Mouse (Mus musculus) heart, embryonic 16.5 days (tissue): Measurements from ENCODE around the gene Dcbld2. TPM values are rescaled to one million over a fixed set of nuclear protein-coding genes. Genes with fewer than 3 reads are reported as not detected.

Experiments used
- ATAC-seq: fragments of 200-750 bp; cut with Nextera tagmentation; replicated peaks from 2 replicates; pipeline ENCODE4 v1.8.0; 2017; ENCODE audit warnings: moderate number of reproducible peaks; ENCODE audit not compliant: insufficient read depth, low FRiP score; ENCODE audit errors: extremely low read depth
- H3K27ac ChIP-seq: fragments of 300-500 bp; sonication (generic); 2 replicates; pipeline ENCODE4 v1.5.1; 2014; ENCODE audit warnings: mild to moderate bottlenecking, low read length, control low read depth, moderate library complexity
- H3K27me3 ChIP-seq: fragments of 300-500 bp; sonication (generic); 2 replicates; pipeline ENCODE4 v1.6.1; 2014; ENCODE audit warnings: low read length, mixed read lengths; ENCODE audit not compliant: control insufficient read depth, insufficient read depth
- H3K36me3 ChIP-seq: fragments of 300-500 bp; sonication (generic); 2 replicates; pipeline ENCODE4 v1.6.1; 2014; ENCODE audit not compliant: control insufficient read depth, insufficient read depth
- H3K4me1 ChIP-seq: fragments of 300-500 bp; sonication (generic); 2 replicates; pipeline ENCODE4 v1.6.1; 2014; ENCODE audit warnings: low read length, mixed read lengths; ENCODE audit not compliant: control insufficient read depth, insufficient read depth
- H3K4me2 ChIP-seq: fragments of 300-500 bp; sonication (generic); 2 replicates; pipeline ENCODE4 v1.6.1; 2014; ENCODE audit warnings: low read depth, mild to moderate bottlenecking, control low read depth, low read length
- H3K4me3 ChIP-seq: fragments of 300-500 bp; sonication (generic); 2 replicates; pipeline ENCODE4 v1.5.1; 2014; ENCODE audit warnings: mild to moderate bottlenecking, control low read depth, low read length
- H3K9ac ChIP-seq: fragments of 300-500 bp; sonication (generic); 2 replicates; pipeline ENCODE4 v1.6.1; 2014; ENCODE audit warnings: low read length, control low read depth
- H3K9me3 ChIP-seq: fragments of 300-500 bp; sonication (generic); replicated peaks from 2 replicates; pipeline ENCODE4 v1.6.1; 2016; ENCODE audit warnings: low read length; ENCODE audit not compliant: control insufficient read depth
- WGBS: fragments of 180-500 bp; shearing (Covaris S2); extraction: QIAGEN DNeasy Blood & Tissue Kit; methylation state at CpG from one replicate; pipeline ENCODE4 v1.1.7; 2014; 5-methylcytosine and 5-hydroxymethylcytosine counted together
- polyA plus RNA-seq: library from polyadenylated mRNA; unstranded; fragments of >200 nt; fragmentation: Nextera tagmentation; extraction: Ambion mirVana; gene quantifications from 2 replicates; pipeline ENCODE4 v1.2.1, GENCODE M21; 2015

The Dcbld2 gene
- polyA plus RNA-seq, 1 experiment from 2014 or later: 7.5 TPM

GRCm38 (mm10) chr16:58470841-58471240 lies 62.6 kb downstream of the Dcbld2 start:
- peaks cover 12% of the 10 kb centered on the region for H3K4me1 ChIP-seq
- WGBS: 60% methylated on average over 4 of the region's 4 CpGs
- peaks cover 25% of the 10 kb centered on the region for H3K36me3 ChIP-seq
- H3K9ac ChIP-seq: no peak overlapping the region
- H3K4me3 ChIP-seq: no peak overlapping the region
- H3K27me3 ChIP-seq: no peaks in the 10 kb centered on the region
- no peaks in the 10 kb centered on the region for H3K9me3 ChIP-seq
- H3K4me2 ChIP-seq: no peak overlapping the region
- ATAC-seq: no peak
- no peak overlapping the region for H3K27ac ChIP-seq

DNA sequence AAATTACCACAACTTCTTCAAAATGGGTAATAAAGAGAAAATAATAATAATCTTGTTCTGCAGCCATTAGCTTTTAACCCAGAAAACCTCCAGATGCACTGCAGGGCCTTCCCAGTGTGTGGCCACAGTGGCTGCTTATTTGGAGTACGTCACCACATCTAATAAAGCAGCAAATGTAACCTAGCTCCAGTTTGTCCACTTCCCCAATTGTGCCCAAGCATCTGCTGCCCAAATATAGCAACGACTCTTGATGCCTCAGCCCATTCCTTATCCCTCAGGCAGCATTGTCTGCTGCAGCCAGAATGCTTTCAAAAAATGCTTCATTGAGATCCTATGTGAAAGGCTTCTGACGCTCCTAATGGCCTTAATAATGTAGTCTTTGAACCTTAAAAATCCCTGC lies 66.6 kb downstream of the Dcbld2 start:
- Histone ChIP-seq H3K27me3 (no peaks in the 10 kb centered on the region), H3K4me3 (no peak overlapping the region), H3K4me1 (peaks cover 10% of the 10 kb centered on the region), H3K9me3 (peaks cover 9% of the 10 kb centered on the region), H3K9ac (peak overlapping the region; percentile 34; the same call in 1 of the 2 replicates), H3K27ac (peak overlapping the region; percentile 74), H3K4me2 (no peak overlapping the region), H3K36me3 (peaks cover 42% of the 10 kb centered on the region)
- peak; percentile 62; the same call in 1 of the 2 replicates for ATAC-seq
- WGBS: 37% methylated on average over 3 of the region's 3 CpGs

DNA sequence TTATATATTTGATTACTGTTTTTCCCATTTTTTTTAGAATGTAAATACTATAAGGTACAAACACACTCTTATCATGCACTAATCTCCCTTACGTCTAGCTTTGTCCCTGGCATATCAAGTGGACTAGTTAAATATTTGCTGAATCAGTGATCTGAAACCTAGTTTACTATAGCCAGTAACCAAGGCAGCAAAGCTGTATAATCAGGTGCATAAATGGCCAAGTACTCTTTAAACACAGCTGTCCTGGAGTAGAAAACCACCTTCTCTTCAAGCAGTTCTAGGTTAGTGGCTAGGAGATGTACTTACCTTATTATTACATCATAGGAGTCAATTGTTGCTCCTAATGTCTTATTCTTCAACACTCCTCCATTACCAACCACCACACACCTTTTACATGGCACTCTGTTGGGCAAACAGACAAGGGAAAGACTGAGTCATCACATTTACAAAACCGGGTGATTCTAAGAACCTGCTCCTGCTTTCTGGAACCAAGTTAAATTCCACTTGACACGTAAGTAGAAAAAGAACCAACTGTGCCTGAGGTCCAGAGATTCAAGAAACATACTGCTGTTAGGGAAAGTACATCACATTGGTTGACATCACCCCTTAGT lies 67.4 kb downstream of the Dcbld2 start:
- Histone ChIP-seq H3K9ac (no peak overlapping the region), H3K4me2 (no peak overlapping the region), H3K4me1 (peaks cover 10% of the 10 kb centered on the region), H3K4me3 (no peak overlapping the region), H3K36me3 (peaks cover 42% of the 10 kb centered on the region), H3K27me3 (no peaks in the 10 kb centered on the region), H3K27ac (peak overlapping the region; percentile 69), H3K9me3 (peaks cover 9% of the 10 kb centered on the region)
- 70% methylated on average over 3 of the region's 3 CpGs for WGBS
- ATAC-seq: no peak

- ATAC-seq: no peak; the same call in 1 of the 2 replicates
- no peaks in the 10 kb centered on the region for H3K27me3 ChIP-seq
- H3K27ac ChIP-seq: peak overlapping the region; percentile 69
- H3K36me3 ChIP-seq: peaks cover 42% of the 10 kb centered on the region
- no peak overlapping the region for H3K4me3 ChIP-seq
- peaks cover 9% of the 10 kb centered on the region for H3K9me3 ChIP-seq
- H3K4me2 ChIP-seq: no peak overlapping the region
- no peak overlapping the region for H3K9ac ChIP-seq
- peaks cover 14% of the 10 kb centered on the region for H3K4me1 ChIP-seq
- WGBS: 45% methylated on average over 2 of the region's 2 CpGs
These were observed 68.1 kb downstream of the Dcbld2 start for GRCm38 (mm10) chr16:58476363-58476762.

- no peak for ATAC-seq
- no peak overlapping the region for H3K27ac ChIP-seq
- H3K27me3 ChIP-seq: no peaks in the 10 kb centered on the region
- peaks cover 9% of the 10 kb centered on the region for H3K9me3 ChIP-seq
- H3K4me1 ChIP-seq: peaks cover 23% of the 10 kb centered on the region
- H3K36me3 ChIP-seq: peaks cover 30% of the 10 kb centered on the region
- no peak overlapping the region for H3K4me2 ChIP-seq
- no peak overlapping the region for H3K4me3 ChIP-seq
- WGBS: 80% methylated on average over 4 of the region's 4 CpGs
- no peak overlapping the region for H3K9ac ChIP-seq
These were observed 71.7 kb downstream of the Dcbld2 start for GRCm38 (mm10) chr16:58479898-58480448.

DNA sequence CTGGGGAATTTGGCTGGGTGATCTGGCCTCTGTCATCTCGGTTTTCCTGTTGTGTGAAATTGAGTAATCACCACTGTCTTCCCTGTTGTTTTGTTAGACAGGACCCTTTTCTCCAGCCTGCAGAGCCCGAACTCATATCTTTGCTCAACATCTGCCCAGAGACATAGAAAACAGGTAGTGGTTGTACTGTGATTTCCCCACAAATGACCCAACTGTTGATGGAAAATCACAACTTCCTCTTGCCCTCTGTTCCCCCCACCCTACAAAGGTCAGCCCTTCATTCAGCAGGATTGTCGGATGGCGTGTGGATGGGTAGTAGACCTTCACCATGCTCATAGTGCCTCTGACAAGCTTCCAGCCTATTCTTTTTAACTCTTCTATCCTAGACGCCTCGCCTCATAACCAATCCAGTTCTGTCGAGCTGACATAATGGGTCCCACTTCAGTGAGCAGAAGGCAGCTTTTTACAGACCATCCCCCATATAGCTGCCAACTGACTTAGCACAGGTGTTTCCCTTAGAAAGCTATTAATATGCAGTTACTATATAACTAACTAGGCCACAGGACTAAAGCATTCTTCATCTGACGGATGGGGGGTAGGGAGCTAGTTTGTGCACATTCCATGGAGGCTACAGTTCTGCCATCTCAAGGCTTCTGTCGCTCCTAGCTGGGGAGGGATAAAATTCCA lies 73.1 kb downstream of the Dcbld2 start:
- H3K36me3 ChIP-seq: peaks cover 30% of the 10 kb centered on the region
- WGBS: 55% methylated on average over 9 of the region's 9 CpGs
- peaks cover 19% of the 10 kb centered on the region for H3K4me1 ChIP-seq
- peaks cover 9% of the 10 kb centered on the region for H3K9me3 ChIP-seq
- peak overlapping the region; percentile 9 for H3K9ac ChIP-seq
- H3K27ac ChIP-seq: peak overlapping the region; percentile 74
- ATAC-seq: peak; percentile 47; the same call in 1 of the 2 replicates
- H3K4me3 ChIP-seq: no peak overlapping the region
- peak overlapping the region; percentile 35 for H3K4me2 ChIP-seq
- H3K27me3 ChIP-seq: no peaks in the 10 kb centered on the region

DNA sequence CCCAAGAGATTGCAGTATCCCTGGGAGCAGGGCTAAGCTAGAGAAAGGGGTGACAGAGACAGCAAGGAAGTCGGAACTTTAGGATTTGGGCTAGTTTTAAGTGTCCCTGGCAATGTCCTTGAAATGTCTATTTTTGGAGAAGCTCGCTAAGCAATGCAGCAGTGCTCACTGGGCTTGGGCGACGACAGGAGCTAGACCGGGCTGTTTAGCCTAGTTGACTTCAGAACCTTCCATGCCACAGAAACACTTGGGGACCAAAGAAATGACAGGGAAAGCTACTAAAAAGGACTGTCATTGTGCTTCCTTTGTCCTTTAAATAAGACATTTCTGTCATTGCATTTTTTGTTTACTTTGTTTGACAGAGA lies 73.6 kb downstream of the Dcbld2 start:
- H3K9me3 ChIP-seq: peaks cover 9% of the 10 kb centered on the region
- 20% methylated on average over 5 of the region's 5 CpGs for WGBS
- peak overlapping the region; percentile 35 for H3K4me2 ChIP-seq

DNA sequence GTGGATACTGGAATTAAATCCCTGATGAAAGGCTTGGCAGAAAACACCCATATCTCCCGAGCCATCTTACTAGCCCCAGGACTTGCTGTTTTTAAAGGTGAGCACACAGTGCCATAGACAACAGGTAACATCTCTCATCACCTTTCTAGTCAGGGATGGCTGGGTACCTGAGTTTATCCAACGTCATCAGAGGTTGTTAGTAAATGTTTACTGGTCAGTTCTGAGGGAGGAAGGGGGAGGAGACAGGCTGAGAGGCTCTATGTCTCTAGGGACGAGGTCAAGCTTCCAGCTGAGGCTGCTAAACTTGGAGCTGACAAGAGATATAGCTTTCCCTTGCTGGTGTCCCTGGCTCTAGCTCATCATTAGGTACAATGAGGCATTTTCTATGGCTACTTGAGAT lies 74.1 kb downstream of the Dcbld2 start:
- no peak for ATAC-seq
- WGBS: 22% methylated on average over 3 of the region's 3 CpGs
- Histone ChIP-seq H3K27me3 (no peaks in the 10 kb centered on the region), H3K27ac (peak overlapping the region; percentile 74), H3K9ac (no peak overlapping the region; the same call in 1 of the 2 replicates), H3K4me2 (peak overlapping the region; percentile 35), H3K36me3 (peaks cover 28% of the 10 kb centered on the region), H3K9me3 (peaks cover 9% of the 10 kb centered on the region), H3K4me3 (no peak overlapping the region), H3K4me1 (peaks cover 19% of the 10 kb centered on the region)

More for the DNA sequence above, 73.6 kb downstream of the Dcbld2 start:
- Histone ChIP-seq H3K4me1 (peaks cover 19% of the 10 kb centered on the region), H3K9ac (peak overlapping the region; percentile 9), H3K27ac (peak overlapping the region; percentile 74), H3K27me3 (no peaks in the 10 kb centered on the region), H3K36me3 (peaks cover 30% of the 10 kb centered on the region), H3K4me3 (no peak overlapping the region)
- peak; percentile 71; the same call in 1 of the 2 replicates for ATAC-seq

DNA sequence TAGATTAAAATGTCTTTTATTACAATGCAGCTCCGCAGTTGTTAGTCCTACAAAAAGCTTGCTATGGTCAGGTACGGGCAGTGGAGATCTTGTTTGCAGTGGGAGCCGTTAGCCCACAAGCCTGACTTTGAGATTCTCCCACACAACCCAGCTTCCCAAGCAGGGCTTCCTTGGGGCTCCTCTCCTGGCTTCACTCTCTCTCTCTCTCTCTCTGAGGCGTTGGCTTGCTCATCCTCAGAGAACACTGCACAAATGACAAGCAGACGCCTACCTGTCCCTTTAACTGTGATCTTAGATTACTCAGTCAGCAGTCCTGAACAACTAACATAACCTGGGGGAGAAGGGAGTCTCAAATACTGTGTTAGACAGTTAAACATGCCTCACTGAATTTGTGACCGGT lies 79.6 kb downstream of the Dcbld2 start:
- H3K36me3 ChIP-seq: peaks cover 12% of the 10 kb centered on the region
- no peaks in the 10 kb centered on the region for H3K27me3 ChIP-seq
- no peak for ATAC-seq
- WGBS: 80% methylated on average over 6 of the region's 6 CpGs
- no peak overlapping the region for H3K27ac ChIP-seq
- H3K4me2 ChIP-seq: no peak overlapping the region
- H3K4me3 ChIP-seq: no peak overlapping the region
- H3K9ac ChIP-seq: no peak overlapping the region
- H3K4me1 ChIP-seq: peaks cover under 1% of the 10 kb centered on the region
- H3K9me3 ChIP-seq: no peaks in the 10 kb centered on the region
